Mouse (Mus musculus) spleen, embryonic (tissue): Measurements from ENCODE around the gene Hnf4a.
"Not testable (repeated sequence)": the region's sequence is repeated elsewhere in the genome, so short reads cannot be mapped to it uniquely, and the experiment has no call there.

Experiments used
- CTCF ChIA-PET: fragments of 350-600 bp; sonication (Branson Sonifier 250); formaldehyde crosslinking; loops from one replicate; lab custom pipeline; 2022; lab: Charles Lee

Hnf4a gene

GRCm38 (mm10) chr2:163506300-163507004, at the start of gene Hnf4a:
Gene Hnf4a (plus strand): TSS chr2:163506808.
- CTCF ChIA-PET, result no interaction called here

- CTCF ChIA-PET, result no interaction called here
Measured at GRCm38 (mm10) chr2:163458539-163459265, 47.9 kb upstream of the Hnf4a start.

GRCm38 (mm10) chr2:163459380-163459779, 47.2 kb upstream of the Hnf4a start:
- CTCF ChIA-PET, result no interaction called here

GRCm38 (mm10) chr2:163460622-163461021, 46.0 kb upstream of the Hnf4a start:
- CTCF ChIA-PET, result no interaction called here

- CTCF ChIA-PET, result not testable (repeated sequence)
Measured at GRCm38 (mm10) chr2:163461307-163461706, 45.3 kb upstream of the Hnf4a start.

- CTCF ChIA-PET, result no interaction called here
Measured at GRCm38 (mm10) chr2:163462386-163462785, 44.2 kb upstream of the Hnf4a start.

GRCm38 (mm10) chr2:163462801-163463200, 43.8 kb upstream of the Hnf4a start:
- CTCF ChIA-PET, result no interaction called here

GRCm38 (mm10) chr2:163463251-163463769, 43.3 kb upstream of the Hnf4a start:
- CTCF ChIA-PET, result no interaction called here

- CTCF ChIA-PET, result no interaction called here
Measured at GRCm38 (mm10) chr2:163463998-163464397, 42.6 kb upstream of the Hnf4a start.

- CTCF ChIA-PET, result no interaction called here
Measured at GRCm38 (mm10) chr2:163464562-163464961, 42.0 kb upstream of the Hnf4a start.

GRCm38 (mm10) chr2:163466771-163467170, 39.8 kb upstream of the Hnf4a start:
- CTCF ChIA-PET, result no interaction called here

- CTCF ChIA-PET, result no interaction called here
Measured at GRCm38 (mm10) chr2:163467585-163467984, 39.0 kb upstream of the Hnf4a start.

- CTCF ChIA-PET, result no interaction called here
Measured at GRCm38 (mm10) chr2:163468866-163469265, 37.7 kb upstream of the Hnf4a start.

GRCm38 (mm10) chr2:163469711-163470110, 36.9 kb upstream of the Hnf4a start:
- CTCF ChIA-PET, result no interaction called here

GRCm38 (mm10) chr2:163471136-163471535, 35.5 kb upstream of the Hnf4a start:
- CTCF ChIA-PET, result interaction anchor here (0.6 kb wide), 1 partner anchor 307 kb away, joined by 3 read pairs; no protein-coding TSS in a partner anchor

- CTCF ChIA-PET, result interaction anchor here (0.6 kb wide), 1 partner anchor 306 kb away, joined by 3 read pairs; no protein-coding TSS in a partner anchor
Measured at GRCm38 (mm10) chr2:163471710-163472465, 34.7 kb upstream of the Hnf4a start.

GRCm38 (mm10) chr2:163472466-163472851, 34.1 kb upstream of the Hnf4a start, which contains the start of gene Fitm2:
Gene Fitm2 (minus strand): TSS chr2:163472629.
- CTCF ChIA-PET, result no interaction called here

GRCm38 (mm10) chr2:163480191-163480825, 26.3 kb upstream of the Hnf4a start:
- CTCF ChIA-PET, result no interaction called here

GRCm38 (mm10) chr2:163481539-163482029, 25.0 kb upstream of the Hnf4a start:
- CTCF ChIA-PET, result no interaction called here

GRCm38 (mm10) chr2:163487360-163487759, 19.2 kb upstream of the Hnf4a start:
- CTCF ChIA-PET, result no interaction called here

GRCm38 (mm10) chr2:163489725-163490291, 16.8 kb upstream of the Hnf4a start:
- CTCF ChIA-PET, result no interaction called here
